Mouse (Mus musculus) liver, embryonic 14.5 days (tissue): ENCODE measurements at regions not wholly inside any gene's neighbourhood (a gene's known extent, or its start where the extent isn't known, plus 50 kb on each side); places are given as distances from the start of the nearest gene placed in this dataset.

ENCODE experiments used
- CTCF ChIP-seq: IDR thresholded peaks from 2 replicates; pipeline ENCODE4 v1.5.1; 2016; ENCODE audit warnings: antibody characterized with exemption, low read depth, control low read depth
- EP300 ChIP-seq: IDR thresholded peaks from 2 replicates; pipeline ENCODE4 v1.6.1; 2016; ENCODE audit warnings: antibody characterized with exemption, low read depth

- TF ChIP-seq CTCF (no peak), EP300 (no peak)
These were observed 264.0 kb upstream of the Cdyl start for GRCm38 (mm10) chr13:35395630-35396029.
